Mouse (Mus musculus): ENCODE data around the gene Zfp661. TPM values are rescaled to one million over a fixed set of nuclear protein-coding genes. Genes with fewer than 3 reads are reported as not detected.
A peak's percentile ranks its signal among the peaks of the same experiment; 100 is the strongest.
"Not testable (repeated sequence)": the region's sequence is repeated elsewhere in the genome, so short reads cannot be mapped to it uniquely, and the experiment has no call there.

Gene Zfp661
- polyA plus RNA-seq, 1 experiment from 2014 or later = 10.2 TPM

GRCm38 (mm10) chr2:127612288-127612687, 25.4 kb upstream of the Zfp661 start:
- H3K27me3 ChIP-seq (ENCODE audit: control insufficient read depth, insufficient read depth, low read length) = no peaks in the 10 kb centered on the region
- no peaks in the 10 kb centered on the region for H3K4me1 ChIP-seq (ENCODE audit: control insufficient read depth, insufficient read depth, low read length)
- no peaks in the 10 kb centered on the region for H3K9me3 ChIP-seq (ENCODE audit: control insufficient read depth, low read length)
- DNase-seq = no peak
- H3K27ac ChIP-seq (replicated peaks; ENCODE audit: low read depth, low read length) = no peak overlapping the region
- no peak overlapping the region for H3K4me3 ChIP-seq (replicated peaks; ENCODE audit: low read depth, low read length)
- H3K36me3 ChIP-seq (ENCODE audit: control insufficient read depth, insufficient read depth, low read length) = no peaks in the 10 kb centered on the region
- H3K4me2 ChIP-seq (ENCODE audit: low read length) = no peak overlapping the region
- 91% methylated on average over 4 of the region's 4 CpGs for WGBS
- H3K9ac ChIP-seq (replicated peaks; ENCODE audit: low read length) = no peak overlapping the region
- ATAC-seq (ENCODE audit: low FRiP score, low TSS enrichment) = no peak

DNA sequence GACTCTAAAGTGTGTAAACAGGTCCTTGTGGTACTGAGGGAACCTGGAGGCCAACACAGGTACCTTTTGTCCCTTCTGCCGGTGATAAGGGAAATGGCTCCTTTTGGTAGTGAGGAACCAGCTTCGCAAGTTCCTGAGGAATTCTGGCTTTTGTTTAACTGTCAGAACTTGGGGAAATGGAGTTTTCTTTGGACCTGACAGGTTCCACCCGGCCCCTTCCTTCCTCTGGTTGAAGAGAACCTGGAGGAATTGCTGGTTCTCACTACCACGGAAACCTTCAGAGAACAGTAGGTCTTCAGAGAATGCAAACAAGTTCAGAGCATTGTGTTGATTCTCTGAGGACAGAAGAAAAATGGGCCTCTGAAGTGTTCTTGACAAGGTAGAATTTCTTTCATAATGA, 24.5 kb upstream of the Zfp661 start:
- Histone ChIP-seq H3K4me1 (ENCODE audit: control insufficient read depth, insufficient read depth, low read length) (no peaks in the 10 kb centered on the region), H3K36me3 (ENCODE audit: control insufficient read depth, insufficient read depth, low read length) (peaks cover 3% of the 10 kb centered on the region), H3K4me2 (ENCODE audit: low read length) (no peak overlapping the region), H3K9me3 (ENCODE audit: control insufficient read depth, low read length) (no peaks in the 10 kb centered on the region), H3K4me3 (replicated peaks; ENCODE audit: low read depth, low read length) (no peak overlapping the region), H3K27ac (replicated peaks; ENCODE audit: low read depth, low read length) (no peak overlapping the region), H3K9ac (replicated peaks; ENCODE audit: low read length) (no peak overlapping the region), H3K27me3 (ENCODE audit: control insufficient read depth, insufficient read depth, low read length) (no peaks in the 10 kb centered on the region)
- 83% methylated on average over 4 of the region's 4 CpGs for WGBS
- ATAC-seq (ENCODE audit: low FRiP score, low TSS enrichment) (no peak), DNase-seq (no peak)

DNA sequence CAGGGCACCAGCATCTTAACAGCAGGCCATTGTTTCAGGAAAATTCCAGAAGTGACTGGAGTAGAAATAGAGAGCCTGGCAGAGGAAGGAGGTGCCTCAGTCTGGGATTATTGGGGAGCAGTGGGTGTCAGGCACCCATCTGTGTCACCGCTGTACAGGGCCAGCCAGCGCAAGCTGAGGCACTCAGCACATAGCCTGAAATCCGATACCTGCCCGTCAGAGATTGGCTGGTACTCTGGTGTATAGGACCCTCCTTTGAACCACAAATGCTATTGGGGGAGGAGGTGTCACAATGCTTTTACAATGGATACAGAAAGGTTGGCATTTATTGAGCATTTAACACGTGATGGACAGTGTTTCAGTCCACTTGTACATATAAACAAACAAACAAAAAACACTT, 22.1 kb upstream of the Zfp661 start:
- H3K4me2 ChIP-seq (ENCODE audit: low read length) = no peak overlapping the region
- no peaks in the 10 kb centered on the region for H3K4me1 ChIP-seq (ENCODE audit: control insufficient read depth, insufficient read depth, low read length)
- H3K36me3 ChIP-seq (ENCODE audit: control insufficient read depth, insufficient read depth, low read length) = peaks cover 26% of the 10 kb centered on the region
- ATAC-seq (ENCODE audit: low FRiP score, low TSS enrichment) (no peak), DNase-seq (no peak)
- no peak overlapping the region for H3K4me3 ChIP-seq (replicated peaks; ENCODE audit: low read depth, low read length)
- H3K9me3 ChIP-seq (ENCODE audit: control insufficient read depth, low read length) = no peaks in the 10 kb centered on the region
- H3K27me3 ChIP-seq (ENCODE audit: control insufficient read depth, insufficient read depth, low read length) = no peaks in the 10 kb centered on the region
- 9% methylated on average over 5 of the region's 5 CpGs for WGBS
- H3K27ac ChIP-seq (replicated peaks; ENCODE audit: low read depth, low read length) = no peak overlapping the region
- no peak overlapping the region for H3K9ac ChIP-seq (replicated peaks; ENCODE audit: low read length)

DNA sequence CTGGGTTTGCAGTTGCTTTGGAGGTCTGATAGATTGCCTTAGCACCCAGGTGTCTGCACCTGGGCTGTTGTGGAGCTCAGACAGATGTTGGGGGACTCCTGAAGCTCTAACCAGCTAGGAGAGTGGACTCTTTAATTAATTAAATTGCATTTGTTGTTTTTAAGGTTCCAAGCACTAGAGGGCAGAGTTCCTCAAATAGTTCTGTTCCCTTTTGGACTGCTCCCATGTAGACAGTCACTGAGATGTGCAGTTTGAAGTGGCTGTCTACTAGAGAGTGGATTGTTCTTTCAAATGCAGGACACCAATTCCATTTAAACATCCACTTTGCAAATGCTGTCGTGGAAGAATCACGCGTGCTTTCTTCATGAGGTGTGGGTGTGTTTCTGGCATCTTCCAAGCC, 21.3 kb upstream of the Zfp661 start:
- no peak; the same call in 1 of the 2 replicates for ATAC-seq (ENCODE audit: low FRiP score, low TSS enrichment)
- WGBS = 46% methylated on average over 3 of the region's 3 CpGs
- Histone ChIP-seq H3K36me3 (ENCODE audit: control insufficient read depth, insufficient read depth, low read length) (peaks cover 29% of the 10 kb centered on the region), H3K4me2 (ENCODE audit: low read length) (no peak overlapping the region), H3K27me3 (ENCODE audit: control insufficient read depth, insufficient read depth, low read length) (no peaks in the 10 kb centered on the region), H3K4me1 (ENCODE audit: control insufficient read depth, insufficient read depth, low read length) (no peaks in the 10 kb centered on the region), H3K4me3 (replicated peaks; ENCODE audit: low read depth, low read length) (no peak overlapping the region), H3K9ac (replicated peaks; ENCODE audit: low read length) (no peak overlapping the region), H3K27ac (replicated peaks; ENCODE audit: low read depth, low read length) (no peak overlapping the region), H3K9me3 (ENCODE audit: control insufficient read depth, low read length) (no peaks in the 10 kb centered on the region)
- peak; percentile 81 for DNase-seq

GRCm38 (mm10) chr2:127605203-127605602, 18.3 kb upstream of the Zfp661 start:
- no peaks in the 10 kb centered on the region for H3K9me3 ChIP-seq (ENCODE audit: control insufficient read depth, low read length)
- no peak overlapping the region for H3K9ac ChIP-seq (replicated peaks; ENCODE audit: low read length)
- no peaks in the 10 kb centered on the region for H3K27me3 ChIP-seq (ENCODE audit: control insufficient read depth, insufficient read depth, low read length)
- DNase-seq = no peak
- H3K4me2 ChIP-seq (ENCODE audit: low read length) = no peak overlapping the region
- no peaks in the 10 kb centered on the region for H3K4me1 ChIP-seq (ENCODE audit: control insufficient read depth, insufficient read depth, low read length)
- H3K36me3 ChIP-seq (ENCODE audit: control insufficient read depth, insufficient read depth, low read length) = peaks cover 57% of the 10 kb centered on the region
- ATAC-seq (ENCODE audit: low FRiP score, low TSS enrichment) = no peak
- H3K27ac ChIP-seq (replicated peaks; ENCODE audit: low read depth, low read length) = no peak overlapping the region
- WGBS = 93% methylated on average over 3 of the region's 3 CpGs
- H3K4me3 ChIP-seq (replicated peaks; ENCODE audit: low read depth, low read length) = no peak overlapping the region

- H3K4me3 ChIP-seq (replicated peaks; ENCODE audit: low read depth, low read length); H3K4me2 ChIP-seq (ENCODE audit: low read length); H3K27me3 ChIP-seq (ENCODE audit: control insufficient read depth, insufficient read depth, low read length); H3K4me1 ChIP-seq (ENCODE audit: control insufficient read depth, insufficient read depth, low read length); H3K9ac ChIP-seq (replicated peaks; ENCODE audit: low read length); H3K27ac ChIP-seq (replicated peaks; ENCODE audit: low read depth, low read length); DNase-seq; ATAC-seq (ENCODE audit: low FRiP score, low TSS enrichment); H3K9me3 ChIP-seq (ENCODE audit: control insufficient read depth, low read length): not testable (repeated sequence)
- H3K36me3 ChIP-seq (ENCODE audit: control insufficient read depth, insufficient read depth, low read length) = peaks cover 76% of the 10 kb centered on the region
- WGBS = 96% methylated on average over 5 of the region's 8 CpGs
These were observed 16.5 kb upstream of the Zfp661 start for GRCm38 (mm10) chr2:127603383-127603782.

- WGBS = 86% methylated on average over 4 of the region's 4 CpGs
- Histone ChIP-seq H3K9me3 (ENCODE audit: control insufficient read depth, low read length) (no peaks in the 10 kb centered on the region), H3K4me3 (replicated peaks; ENCODE audit: low read depth, low read length) (no peak overlapping the region), H3K4me2 (ENCODE audit: low read length) (no peak overlapping the region), H3K27ac (replicated peaks; ENCODE audit: low read depth, low read length) (no peak overlapping the region), H3K36me3 (ENCODE audit: control insufficient read depth, insufficient read depth, low read length) (peaks cover 44% of the 10 kb centered on the region), H3K4me1 (ENCODE audit: control insufficient read depth, insufficient read depth, low read length) (peaks cover 13% of the 10 kb centered on the region), H3K27me3 (ENCODE audit: control insufficient read depth, insufficient read depth, low read length) (no peaks in the 10 kb centered on the region), H3K9ac (replicated peaks; ENCODE audit: low read length) (no peak overlapping the region)
- no peak for ATAC-seq (ENCODE audit: low FRiP score, low TSS enrichment)
- DNase-seq = no peak
These were observed 3.9 kb upstream of the Zfp661 start for GRCm38 (mm10) chr2:127590840-127591239.

DNA sequence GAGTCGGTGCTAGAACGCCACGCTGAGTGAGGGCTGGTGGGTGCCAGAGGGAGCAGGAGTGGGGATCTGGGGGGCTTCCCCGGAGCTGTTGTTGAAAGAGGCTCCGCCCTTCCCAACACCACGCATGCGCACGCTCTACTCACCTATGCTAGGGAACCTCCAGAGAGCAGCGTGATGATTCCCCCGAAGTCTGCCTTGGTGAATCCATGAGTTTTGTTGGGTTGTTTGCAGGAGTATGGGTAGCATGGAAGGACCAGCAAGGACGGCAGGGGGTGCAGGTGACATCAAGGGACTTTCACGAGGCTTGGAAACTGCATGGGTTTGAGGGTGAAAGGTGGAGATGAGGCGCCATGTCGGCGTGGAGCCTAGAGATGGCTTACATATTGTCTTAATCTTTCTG, 3.3 kb upstream of the Zfp661 start:
- Histone ChIP-seq H3K4me1 (ENCODE audit: control insufficient read depth, insufficient read depth, low read length) (peaks cover 13% of the 10 kb centered on the region), H3K27me3 (ENCODE audit: control insufficient read depth, insufficient read depth, low read length) (no peaks in the 10 kb centered on the region), H3K9ac (replicated peaks; ENCODE audit: low read length) (no peak overlapping the region), H3K27ac (replicated peaks; ENCODE audit: low read depth, low read length) (no peak overlapping the region), H3K4me2 (ENCODE audit: low read length) (no peak overlapping the region), H3K36me3 (ENCODE audit: control insufficient read depth, insufficient read depth, low read length) (peaks cover 38% of the 10 kb centered on the region), H3K4me3 (replicated peaks; ENCODE audit: low read depth, low read length) (no peak overlapping the region), H3K9me3 (ENCODE audit: control insufficient read depth, low read length) (no peaks in the 10 kb centered on the region)
- 80% methylated on average over 15 of the region's 15 CpGs for WGBS
- DNase-seq (no peak), ATAC-seq (ENCODE audit: low FRiP score, low TSS enrichment) (no peak)

DNA sequence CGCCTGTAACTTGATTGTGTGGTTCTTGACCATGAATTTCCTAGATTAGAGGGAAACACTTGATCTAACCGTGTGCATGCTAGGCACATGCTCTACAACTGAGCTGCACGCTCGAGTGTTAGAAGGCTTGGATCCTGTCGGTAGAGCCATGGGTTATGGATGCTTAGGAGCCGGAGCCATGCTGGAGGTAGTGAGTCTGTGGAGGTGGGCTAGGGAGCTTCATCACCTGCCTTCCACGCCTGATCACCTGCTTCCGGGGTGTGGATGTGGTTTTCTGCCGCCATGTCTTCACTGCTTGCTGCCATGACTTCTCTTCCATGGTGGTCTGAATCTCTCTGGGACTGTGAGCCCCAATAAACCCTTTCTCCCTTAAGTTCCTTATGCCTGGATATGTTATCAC, 2.0 kb upstream of the Zfp661 start:
- no peak overlapping the region for H3K9ac ChIP-seq (replicated peaks; ENCODE audit: low read length)
- 93% methylated on average over 9 of the region's 9 CpGs for WGBS
- DNase-seq = no peak

More for the DNA sequence above, 2.0 kb upstream of the Zfp661 start:
- Histone ChIP-seq H3K27ac (replicated peaks; ENCODE audit: low read depth, low read length) (no peak overlapping the region), H3K4me2 (ENCODE audit: low read length) (no peak overlapping the region), H3K36me3 (ENCODE audit: control insufficient read depth, insufficient read depth, low read length) (peaks cover 25% of the 10 kb centered on the region), H3K9me3 (ENCODE audit: control insufficient read depth, low read length) (no peaks in the 10 kb centered on the region), H3K4me1 (ENCODE audit: control insufficient read depth, insufficient read depth, low read length) (peaks cover 18% of the 10 kb centered on the region), H3K4me3 (replicated peaks; ENCODE audit: low read depth, low read length) (no peak overlapping the region), H3K27me3 (ENCODE audit: control insufficient read depth, insufficient read depth, low read length) (no peaks in the 10 kb centered on the region)
- no peak for ATAC-seq (ENCODE audit: low FRiP score, low TSS enrichment)

Measured in midbrain, embryonic 14.5 days (tissue).